Mouse (Mus musculus) CH12.LX (cell line): Measurements from ENCODE around the gene 4930402H24Rik.

ENCODE experiments used
- CTCF ChIP-seq, 2 experiments: IDR thresholded peaks in 1 of 2; conservative IDR thresholded peaks in 1 of 2; 2 replicates each; pipeline ENCODE4 v1.5.1; 2011 to 2012; ENCODE audit warnings: low read depth in 2 of 2, low read length in 2 of 2, improper control_type of control experiment in 1 of 2, inconsistent platforms in 1 of 2, mild to moderate bottlenecking in 1 of 2, moderate library complexity in 1 of 2
- E2F4 ChIP-seq: IDR thresholded peaks from 2 replicates; pipeline ENCODE4 v1.6.1; 2011; ENCODE audit warnings: low read depth, low read length, improper control_type of control experiment; ENCODE audit not compliant: insufficient replicate concordance
- MAFK ChIP-seq: IDR thresholded peaks from 2 replicates; pipeline ENCODE4 v1.6.1; 2011; ENCODE audit warnings: low read length, improper control_type of control experiment; ENCODE audit not compliant: insufficient replicate concordance
- MAX ChIP-seq: IDR thresholded peaks from 2 replicates; pipeline ENCODE4 v1.6.1; 2011; ENCODE audit warnings: low read length, improper control_type of control experiment
- MYC ChIP-seq: IDR thresholded peaks from 2 replicates; pipeline ENCODE4 v1.6.1; 2011; ENCODE audit warnings: low read depth, mild to moderate bottlenecking, improper control_type of control experiment, low read length
- POLR2A ChIP-seq: IDR thresholded peaks from 2 replicates; pipeline ENCODE4 v1.6.1; 2011; ENCODE audit warnings: low read depth, mild to moderate bottlenecking, improper control_type of control experiment, low read length
- SMC3 ChIP-seq: IDR thresholded peaks from 2 replicates; pipeline ENCODE4 v1.6.1; 2011; ENCODE audit warnings: low read depth, low read length, improper control_type of control experiment
- TBP ChIP-seq: conservative IDR thresholded peaks from 2 replicates; pipeline ENCODE4 v1.6.1; 2011; ENCODE audit warnings: low read depth, low read length, improper control_type of control experiment
- ZKSCAN1 ChIP-seq: IDR thresholded peaks from 2 replicates; pipeline ENCODE4 v1.6.1; 2012; ENCODE audit warnings: low read depth, inconsistent platforms, low read length, improper control_type of control experiment, borderline replicate concordance
- ZNF384 ChIP-seq: IDR thresholded peaks from 2 replicates; pipeline ENCODE4 v1.6.1; 2012; ENCODE audit warnings: low read depth, low read length, improper control_type of control experiment, inconsistent platforms

- TF ChIP-seq CTCF (conservative IDR thresholded peaks at IDR 0.05 in 1 of 2, IDR thresholded peaks at IDR 0.05 in 1 of 2; ENCODE audit: low read depth in 2 of 2, low read length in 2 of 2) (no peak), POLR2A (no peak), MAX (no peak), MYC (no peak), TBP (no peak), E2F4 (no peak), ZNF384 (no peak), ZKSCAN1 (no peak), MAFK (no peak), SMC3 (no peak)
These were observed 201.9 kb downstream of the 4930402H24Rik start for GRCm38 (mm10) chr2:130704040-130705001.
